Mouse (Mus musculus) embryonic facial prominence, embryonic 12.5 days (tissue): Measurements from ENCODE around the gene Gm37240. TPM values are rescaled to one million over a fixed set of nuclear protein-coding genes. Genes with fewer than 3 reads are reported as not detected.

Source experiments
- ATAC-seq: fragments of 200-750 bp; cut with Nextera tagmentation; 2 replicates; pipeline ENCODE4 v1.8.0; 2017; ENCODE audit not compliant: insufficient number of reproducible peaks, insufficient read depth, low FRiP score, low TSS enrichment
- H3K27ac ChIP-seq: fragments of 300-500 bp; sonication (generic); 2 replicates; pipeline ENCODE4 v1.5.1; 2016; ENCODE audit warnings: mild to moderate bottlenecking
- H3K27me3 ChIP-seq: fragments of 300-500 bp; sonication (generic); 2 replicates; pipeline ENCODE4 v1.6.1; 2016; ENCODE audit warnings: mild to moderate bottlenecking, moderate library complexity
- H3K36me3 ChIP-seq: fragments of 300-500 bp; sonication (generic); 2 replicates; pipeline ENCODE4 v1.6.1; 2016; ENCODE audit warnings: mild to moderate bottlenecking
- H3K4me1 ChIP-seq: fragments of 300-500 bp; sonication (generic); 2 replicates; pipeline ENCODE4 v1.6.1; 2016
- H3K4me2 ChIP-seq: fragments of 300-500 bp; sonication (generic); replicated peaks from 2 replicates; pipeline ENCODE4 v1.6.1; 2016; ENCODE audit warnings: mild to moderate bottlenecking, moderate library complexity
- H3K4me3 ChIP-seq: fragments of 300-500 bp; sonication (generic); 2 replicates; pipeline ENCODE4 v1.5.1; 2016; ENCODE audit warnings: mild to moderate bottlenecking
- H3K9ac ChIP-seq: fragments of 300-500 bp; sonication (generic); 2 replicates; pipeline ENCODE4 v1.6.1; 2016; ENCODE audit warnings: mild to moderate bottlenecking, moderate library complexity
- H3K9me3 ChIP-seq: fragments of 300-500 bp; sonication (generic); 2 replicates; pipeline ENCODE4 v1.6.1; 2016; ENCODE audit warnings: mild to moderate bottlenecking, moderate library complexity
- WGBS: fragments of 180-500 bp; shearing (Covaris S2); methylation state at CpG from one replicate; pipeline ENCODE4 v1.1.7; 2016; 5-methylcytosine and 5-hydroxymethylcytosine counted together
- polyA plus RNA-seq: library from polyadenylated mRNA; unstranded; fragments of >200 nt; fragmentation: Nextera tagmentation; extraction: Ambion mirVana; gene quantifications from 2 replicates; pipeline ENCODE4 v1.2.1, GENCODE M21; 2016

The Gm37240 gene
- polyA plus RNA-seq, 1 experiment from 2014 or later = 4.0 TPM

DNA sequence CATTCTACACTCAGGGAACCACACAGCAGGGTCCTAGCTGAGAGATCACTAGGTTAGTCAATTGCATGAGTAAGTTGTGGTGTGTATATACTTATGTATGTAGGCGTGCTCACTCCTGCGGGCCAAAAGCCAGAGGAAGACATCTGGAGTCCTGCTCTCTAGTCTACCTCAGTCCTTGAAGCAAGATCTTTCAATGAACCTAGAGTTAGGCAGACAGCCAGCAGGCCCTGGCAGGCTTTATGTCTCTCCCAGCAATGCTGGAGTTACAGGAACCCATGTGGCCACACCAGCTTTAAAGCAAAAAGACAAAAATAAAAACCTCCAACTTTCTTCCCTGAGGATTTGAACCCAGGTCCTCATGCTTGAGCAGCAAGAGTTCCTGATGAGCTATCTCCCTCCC, 586.0 kb downstream of the Gm37240 start:
- Histone ChIP-seq H3K4me1 (no peaks in the 10 kb centered on the region), H3K4me2 (no peak overlapping the region), H3K27me3 (no peaks in the 10 kb centered on the region), H3K36me3 (no peaks in the 10 kb centered on the region), H3K9me3 (no peaks in the 10 kb centered on the region), H3K9ac (no peak overlapping the region), H3K4me3 (no peak overlapping the region), H3K27ac (no peak overlapping the region)
- no peak for ATAC-seq
- WGBS = 91% methylated on average over 2 of the region's 2 CpGs

DNA sequence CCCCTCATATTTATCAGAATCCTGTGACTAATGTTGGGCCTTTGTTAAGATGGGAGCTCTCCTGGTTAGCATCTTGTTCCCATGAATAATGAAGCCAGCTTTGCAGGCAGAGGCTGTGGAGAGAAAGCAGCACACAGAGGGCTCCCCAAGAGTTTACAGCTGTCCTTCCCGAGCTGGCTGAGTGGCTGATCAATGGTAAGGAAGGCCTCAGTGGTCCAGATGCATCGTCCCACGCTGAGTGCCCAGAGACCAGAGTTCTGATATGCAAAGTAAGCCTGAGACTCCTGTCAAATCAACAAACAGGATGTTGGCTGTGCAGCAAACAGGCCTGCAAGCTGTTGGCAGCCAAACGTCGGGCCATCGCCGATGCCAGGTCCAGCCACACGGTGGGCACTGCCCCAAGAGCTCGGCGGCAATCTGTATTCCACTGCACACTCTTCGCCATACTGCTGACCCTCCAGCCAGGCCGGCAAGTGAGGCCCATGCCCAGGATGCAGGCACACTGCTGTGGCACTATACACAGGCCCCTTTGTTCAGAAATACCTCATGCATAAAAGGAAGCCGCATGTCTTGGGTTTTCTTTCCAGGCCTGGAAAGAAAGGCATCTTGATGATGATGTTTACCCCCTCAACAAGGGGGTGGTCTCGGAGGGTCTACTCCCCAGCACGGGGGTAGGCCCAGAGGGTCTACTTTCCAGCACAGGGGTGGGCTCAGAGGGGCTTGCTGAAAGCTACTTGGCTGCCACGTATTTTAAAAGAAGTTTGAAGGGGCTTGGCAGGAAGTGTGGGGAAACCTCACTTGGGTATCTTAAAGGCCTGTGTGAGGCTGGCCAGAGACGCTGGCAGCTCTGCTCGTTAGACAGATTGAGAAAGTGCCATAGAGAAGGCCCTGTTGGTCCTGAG, 587.4 kb downstream of the Gm37240 start:
- 61% methylated on average over 18 of the region's 18 CpGs for WGBS
- H3K4me3 ChIP-seq = no peak overlapping the region
- H3K27me3 ChIP-seq = no peaks in the 10 kb centered on the region
- no peaks in the 10 kb centered on the region for H3K36me3 ChIP-seq
- no peaks in the 10 kb centered on the region for H3K9me3 ChIP-seq
- no peak overlapping the region for H3K27ac ChIP-seq
- H3K9ac ChIP-seq = no peak overlapping the region
- H3K4me1 ChIP-seq = no peaks in the 10 kb centered on the region
- no peak overlapping the region for H3K4me2 ChIP-seq
- ATAC-seq = no peak

DNA sequence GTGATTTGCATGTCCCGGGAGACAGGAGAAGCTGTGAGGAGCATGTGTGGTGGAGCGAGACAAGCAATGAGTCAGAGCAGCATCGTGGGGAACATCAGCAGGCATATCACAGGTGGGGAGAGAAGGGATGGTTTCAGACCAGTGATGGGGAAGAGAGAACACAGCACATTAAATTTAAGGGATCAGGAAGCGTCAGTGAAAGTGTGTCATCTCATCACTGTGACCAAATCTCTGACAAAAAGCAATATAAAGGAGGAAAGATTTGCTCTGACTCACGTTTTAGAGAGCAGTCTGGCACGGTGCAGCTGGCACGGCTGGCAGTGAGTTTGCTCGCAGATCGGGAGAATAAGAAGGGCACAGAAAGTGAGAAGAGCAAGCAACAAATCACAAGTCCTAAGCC, 592.1 kb downstream of the Gm37240 start:
- ATAC-seq = no peak
- no peak overlapping the region for H3K9ac ChIP-seq
- no peaks in the 10 kb centered on the region for H3K36me3 ChIP-seq
- WGBS = 85% methylated on average over 9 of the region's 9 CpGs
- H3K4me3 ChIP-seq = no peak overlapping the region
- H3K4me2 ChIP-seq = no peak overlapping the region
- H3K9me3 ChIP-seq = no peaks in the 10 kb centered on the region
- no peak overlapping the region for H3K27ac ChIP-seq
- no peaks in the 10 kb centered on the region for H3K27me3 ChIP-seq
- H3K4me1 ChIP-seq = no peaks in the 10 kb centered on the region

DNA sequence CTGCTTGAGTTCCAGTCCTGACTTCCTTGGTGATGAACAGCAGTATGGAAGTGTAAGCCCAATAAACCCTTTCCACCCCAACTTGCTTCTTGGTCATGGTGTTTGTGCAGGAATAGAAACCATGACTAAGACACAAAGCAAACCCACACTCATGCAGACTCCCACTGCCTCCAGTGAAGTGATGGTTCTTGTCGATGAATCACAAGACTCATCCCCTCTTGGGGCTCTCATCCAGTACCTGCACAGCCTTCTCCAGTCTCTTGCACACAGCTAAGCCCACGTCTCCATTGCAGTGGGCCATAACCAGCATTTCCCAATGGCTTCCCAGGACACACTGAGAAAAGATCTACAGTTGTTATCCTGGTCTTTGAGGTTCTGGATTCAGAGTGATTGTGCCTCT, 599.7 kb downstream of the Gm37240 start:
- no peak overlapping the region for H3K4me3 ChIP-seq
- ATAC-seq = no peak
- H3K9me3 ChIP-seq = no peaks in the 10 kb centered on the region
- 72% methylated on average over 2 of the region's 2 CpGs for WGBS
- H3K9ac ChIP-seq = no peak overlapping the region
- H3K4me1 ChIP-seq = no peaks in the 10 kb centered on the region
- H3K4me2 ChIP-seq = no peak overlapping the region
- no peaks in the 10 kb centered on the region for H3K27me3 ChIP-seq
- no peak overlapping the region for H3K27ac ChIP-seq
- H3K36me3 ChIP-seq = no peaks in the 10 kb centered on the region

DNA sequence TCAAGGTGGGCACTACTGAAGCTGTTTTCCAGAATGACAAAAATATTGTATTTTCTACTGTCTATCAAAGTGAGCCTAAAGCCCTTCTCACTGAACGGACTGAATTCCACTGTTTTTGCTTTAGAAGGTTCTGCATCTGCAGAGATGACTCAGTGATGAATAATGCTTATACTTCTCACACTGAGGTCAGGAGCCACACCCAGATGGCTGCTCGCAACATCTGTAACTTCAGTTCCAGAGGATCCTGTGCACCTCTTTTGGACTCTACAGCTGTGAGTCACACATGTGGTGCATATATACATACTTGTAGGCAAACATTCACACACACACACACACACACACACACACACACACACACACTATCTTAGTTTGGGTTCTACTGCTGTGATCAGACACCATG, 602.8 kb downstream of the Gm37240 start:
- Histone ChIP-seq H3K4me3 (no peak overlapping the region), H3K27ac (no peak overlapping the region), H3K27me3 (no peaks in the 10 kb centered on the region), H3K9ac (no peak overlapping the region), H3K36me3 (no peaks in the 10 kb centered on the region), H3K4me1 (no peaks in the 10 kb centered on the region), H3K4me2 (no peak overlapping the region), H3K9me3 (no peaks in the 10 kb centered on the region)
- WGBS = 80% methylated on average over 2 of the region's 2 CpGs
- no peak for ATAC-seq

GRCm38 (mm10) chr3:85282816-85283215, 604.5 kb downstream of the Gm37240 start:
- Histone ChIP-seq H3K4me1 (no peaks in the 10 kb centered on the region), H3K27me3 (no peaks in the 10 kb centered on the region), H3K9ac (no peak overlapping the region), H3K9me3 (no peaks in the 10 kb centered on the region), H3K4me3 (no peak overlapping the region), H3K36me3 (no peaks in the 10 kb centered on the region), H3K4me2 (no peak overlapping the region), H3K27ac (no peak overlapping the region)
- no peak for ATAC-seq
- WGBS = 89% methylated on average over 5 of the region's 5 CpGs

DNA sequence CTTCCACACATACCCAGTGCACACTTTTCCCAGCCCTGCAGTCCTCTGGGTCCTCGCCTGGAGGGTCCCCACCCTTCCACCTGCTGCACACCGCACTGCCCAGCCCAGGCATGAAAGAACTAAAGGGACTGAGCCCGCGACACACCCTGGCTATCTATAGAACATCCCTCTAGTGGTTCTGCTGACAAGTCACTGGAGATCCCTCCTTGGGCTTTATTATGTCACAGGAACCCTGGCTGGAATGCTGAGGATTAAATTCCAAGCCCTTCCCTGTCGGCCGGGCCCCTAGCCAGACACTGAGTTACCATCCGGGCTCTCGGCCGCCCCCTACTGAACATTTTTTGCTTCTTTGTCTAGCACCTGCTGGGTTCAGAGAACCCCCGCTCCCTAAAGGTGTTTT, 612.2 kb downstream of the Gm37240 start:
- Histone ChIP-seq H3K4me2 (no peak overlapping the region), H3K9ac (no peak overlapping the region), H3K27me3 (no peaks in the 10 kb centered on the region), H3K4me1 (peaks cover 4% of the 10 kb centered on the region; the same call in 1 of the 2 replicates), H3K9me3 (no peaks in the 10 kb centered on the region), H3K36me3 (no peaks in the 10 kb centered on the region), H3K27ac (no peak overlapping the region), H3K4me3 (no peak overlapping the region)
- 49% methylated on average over 10 of the region's 10 CpGs for WGBS
- no peak for ATAC-seq

DNA sequence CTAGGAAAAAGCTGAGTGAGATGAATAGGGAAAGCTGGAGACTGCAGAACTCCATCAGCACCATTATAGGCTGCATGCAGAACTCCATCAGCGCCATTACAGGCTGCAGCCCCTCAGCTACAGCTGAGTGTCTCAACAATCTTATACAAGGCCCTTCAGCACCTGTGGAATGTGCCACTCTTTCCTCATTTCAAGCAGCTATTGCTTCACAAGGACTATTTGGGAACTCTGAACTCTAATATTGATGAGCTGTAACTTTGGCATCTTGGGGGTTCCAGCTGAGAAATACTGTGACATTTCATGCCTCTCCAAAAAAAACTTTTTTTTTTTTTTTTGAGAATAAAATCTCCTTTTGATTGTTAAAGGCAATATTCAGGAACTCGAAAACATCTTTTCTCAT, 615.8 kb downstream of the Gm37240 start:
- no peak for ATAC-seq
- H3K4me1 ChIP-seq = peaks cover 4% of the 10 kb centered on the region; the same call in 1 of the 2 replicates
- no peaks in the 10 kb centered on the region for H3K36me3 ChIP-seq
- 78% methylated on average over 2 of the region's 2 CpGs for WGBS
- no peak overlapping the region for H3K4me3 ChIP-seq
- H3K9ac ChIP-seq = no peak overlapping the region
- no peak overlapping the region for H3K27ac ChIP-seq
- H3K9me3 ChIP-seq = no peaks in the 10 kb centered on the region
- H3K4me2 ChIP-seq = no peak overlapping the region
- no peaks in the 10 kb centered on the region for H3K27me3 ChIP-seq

GRCm38 (mm10) chr3:85264963-85265362, 622.4 kb downstream of the Gm37240 start:
- Histone ChIP-seq H3K4me3 (no peak overlapping the region), H3K4me2 (no peak overlapping the region), H3K4me1 (no peaks in the 10 kb centered on the region), H3K27ac (no peak overlapping the region), H3K27me3 (no peaks in the 10 kb centered on the region), H3K9me3 (no peaks in the 10 kb centered on the region), H3K9ac (no peak overlapping the region), H3K36me3 (no peaks in the 10 kb centered on the region)
- 86% methylated on average over 2 of the region's 2 CpGs for WGBS
- ATAC-seq = no peak

GRCm38 (mm10) chr3:85264546-85264945, 622.8 kb downstream of the Gm37240 start:
- Histone ChIP-seq H3K27me3 (no peaks in the 10 kb centered on the region), H3K4me2 (no peak overlapping the region), H3K9me3 (no peaks in the 10 kb centered on the region), H3K36me3 (no peaks in the 10 kb centered on the region), H3K9ac (no peak overlapping the region), H3K27ac (no peak overlapping the region), H3K4me1 (no peaks in the 10 kb centered on the region), H3K4me3 (no peak overlapping the region)
- no peak for ATAC-seq
- WGBS = 74% methylated on average over 6 of the region's 6 CpGs

DNA sequence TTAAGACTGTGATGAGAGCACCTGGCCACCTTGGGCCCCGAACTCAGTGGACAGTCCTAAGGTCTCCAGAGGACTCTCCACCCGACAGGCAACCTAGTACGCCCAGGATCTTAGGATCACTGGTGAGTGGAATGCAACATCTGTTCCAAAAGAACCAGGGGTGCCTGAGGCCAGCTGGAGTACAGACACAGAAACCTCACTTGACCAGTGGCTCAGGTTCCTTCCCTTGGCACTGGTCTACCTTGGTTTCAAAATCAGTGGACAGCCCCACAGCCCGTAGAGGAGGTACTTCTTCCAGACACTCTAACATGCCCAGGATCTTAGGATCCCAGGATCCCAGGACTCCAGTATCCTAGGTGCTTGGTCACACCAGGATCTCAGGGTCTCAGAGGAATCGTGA, 632.8 kb downstream of the Gm37240 start:
- no peak overlapping the region for H3K4me2 ChIP-seq
- ATAC-seq = no peak

GRCm38 (mm10) chr3:85251631-85252030, 635.7 kb downstream of the Gm37240 start:
- no peak overlapping the region for H3K4me3 ChIP-seq
- H3K9me3 ChIP-seq = no peaks in the 10 kb centered on the region
- H3K36me3 ChIP-seq = no peaks in the 10 kb centered on the region
- H3K27me3 ChIP-seq = no peaks in the 10 kb centered on the region
- no peak for ATAC-seq
- WGBS = 77% methylated on average over 6 of the region's 6 CpGs
- H3K4me1 ChIP-seq = no peaks in the 10 kb centered on the region
- H3K9ac ChIP-seq = no peak overlapping the region
- H3K4me2 ChIP-seq = no peak overlapping the region
- H3K27ac ChIP-seq = no peak overlapping the region

More for the DNA sequence above, 632.8 kb downstream of the Gm37240 start:
- Histone ChIP-seq H3K4me3 (no peak overlapping the region), H3K4me1 (no peaks in the 10 kb centered on the region), H3K36me3 (no peaks in the 10 kb centered on the region), H3K9me3 (no peaks in the 10 kb centered on the region), H3K9ac (no peak overlapping the region), H3K27ac (no peak overlapping the region), H3K27me3 (no peaks in the 10 kb centered on the region)
- 95% methylated on average over 5 of the region's 5 CpGs for WGBS
